Mouse (Mus musculus) layer of hippocampus, postnatal 14 days (tissue): Measurements from ENCODE around the gene Gm19935. TPM values are rescaled to one million over a fixed set of nuclear protein-coding genes. Genes with fewer than 3 reads are reported as not detected.

Source experiments
- DNase-seq, 2 experiments: peaks; one replicate each; pipeline ENCODE4 v3.0.0; 2021 to 2022; ENCODE audit warnings: low spot score in 2 of 2, mixed read lengths in 1 of 2
- long read RNA-seq, 2 experiments: library from polyadenylated mRNA; stranded (forward); transcript quantifications; one replicate each; pipeline ENCODE4 v2.0.0; 2021
- total RNA-seq, 2 experiments: library from RNA; stranded (reverse); gene quantifications; 2 replicates each; pipeline ENCODE4 v1.2.3; 2021

Gm19935 gene
- total RNA-seq, result 1 to 10 TPM; 2.3 to 5.2 TPM
- long read RNA-seq, experiment 1, result 0 reads
- long read RNA-seq, experiment 2, partial matches to known transcripts, result 4 of 4 reads
- long read RNA-seq, experiment 2, other reads (novel, unspliced or antisense), result 0 of 4 reads

- no peak for DNase-seq
Measured at GRCm38 (mm10) chr8:90817293-90817692, at the start of gene Gm19935. Gene Gm19935, minus strand, starts transcription at chr8:90817393.

GRCm38 (mm10) chr8:90862038-90862437 lies 44.8 kb upstream of the Gm19935 start:
- DNase-seq, result peak in 1 of 2 experiments; percentile 70

- peak; percentile 65 to 82 for DNase-seq
Measured at GRCm38 (mm10) chr8:90861266-90861944, 44.2 kb upstream of the Gm19935 start.

GRCm38 (mm10) chr8:90858071-90858470 lies 40.9 kb upstream of the Gm19935 start:
- no peak for DNase-seq

- DNase-seq, result no peak
Measured at GRCm38 (mm10) chr8:90856952-90857351, 39.8 kb upstream of the Gm19935 start.

- DNase-seq, result no peak
Measured at GRCm38 (mm10) chr8:90856171-90856570, 39.0 kb upstream of the Gm19935 start.

GRCm38 (mm10) chr8:90854671-90855161 lies 37.5 kb upstream of the Gm19935 start:
- no peak for DNase-seq

- DNase-seq, result no peak
Measured at GRCm38 (mm10) chr8:90853971-90854670, 36.9 kb upstream of the Gm19935 start.

- DNase-seq, result no peak
Measured at GRCm38 (mm10) chr8:90851544-90851943, 34.4 kb upstream of the Gm19935 start.

GRCm38 (mm10) chr8:90849462-90850050 lies 32.4 kb upstream of the Gm19935 start:
- DNase-seq, result no peak

- no peak for DNase-seq
Measured at GRCm38 (mm10) chr8:90847980-90848379, 30.8 kb upstream of the Gm19935 start.

GRCm38 (mm10) chr8:90844179-90844967 lies 27.2 kb upstream of the Gm19935 start:
- no peak for DNase-seq

GRCm38 (mm10) chr8:90843127-90843526 lies 25.9 kb upstream of the Gm19935 start:
- DNase-seq, result no peak

GRCm38 (mm10) chr8:90841321-90841720 lies 24.1 kb upstream of the Gm19935 start:
- no peak for DNase-seq

- DNase-seq, result no peak
Measured at GRCm38 (mm10) chr8:90839725-90840714, 22.8 kb upstream of the Gm19935 start.

GRCm38 (mm10) chr8:90837440-90837839 lies 20.2 kb upstream of the Gm19935 start:
- DNase-seq, result no peak

GRCm38 (mm10) chr8:90834321-90834672 lies 17.1 kb upstream of the Gm19935 start:
- DNase-seq, result no peak

- DNase-seq, result no peak
Measured at GRCm38 (mm10) chr8:90833628-90834320, 16.6 kb upstream of the Gm19935 start.

- no peak for DNase-seq
Measured at GRCm38 (mm10) chr8:90832576-90833289, 15.5 kb upstream of the Gm19935 start.
